Mouse (Mus musculus) lung, postnatal 0 days (tissue): ENCODE results near the gene Zfp575.

ENCODE experiments used
- CTCF ChIP-seq: IDR thresholded peaks from 2 replicates; pipeline ENCODE4 v1.5.1; 2016; ENCODE audit warnings: antibody characterized with exemption, mild to moderate bottlenecking
- EP300 ChIP-seq: IDR thresholded peaks from 2 replicates; pipeline ENCODE4 v1.6.1; 2016; ENCODE audit warnings: antibody characterized with exemption, mild to moderate bottlenecking, control low read depth

DNA sequence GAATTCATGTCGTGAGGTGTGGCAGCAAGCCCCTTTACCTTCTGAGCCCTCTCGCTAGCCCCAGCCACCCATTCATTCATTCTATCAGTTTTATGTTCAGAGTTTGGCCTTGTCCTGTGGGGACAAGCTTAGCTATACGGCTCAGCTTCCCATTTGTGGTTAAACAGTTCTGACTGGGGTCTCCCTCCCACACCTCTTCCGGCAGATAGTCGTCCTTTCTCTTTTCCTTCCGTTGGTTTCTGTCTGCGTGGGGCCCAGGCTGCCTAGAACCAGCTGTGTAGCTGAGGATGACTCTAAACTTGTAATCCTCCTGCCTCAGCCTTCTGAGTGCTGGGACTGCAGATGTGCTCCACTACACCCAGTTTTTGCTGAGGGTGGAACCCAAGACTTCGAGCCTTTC lies 30.3 kb upstream of the Zfp575 start:
- TF ChIP-seq CTCF = no peak
- no peak for TF ChIP-seq EP300
